Mouse (Mus musculus): ENCODE results near the gene Olfr467. TPM values are rescaled to one million over a fixed set of nuclear protein-coding genes. Genes with fewer than 3 reads are reported as not detected.
"Not testable (repeated sequence)": the region's sequence is repeated elsewhere in the genome, so short reads cannot be mapped to it uniquely, and the experiment has no call there.

Gene Olfr467
- polyA plus RNA-seq (2016; fragmentation: Nextera tagmentation; extraction: Ambion mirVana): not detected in 2 replicates

GRCm38 (mm10) chr7:107811963-107812362 is at the start of gene Olfr467:
TSS of gene Olfr467 (plus strand) at chr7:107812263.
- H3K4me2 ChIP-seq (replicated peaks): no peak within 1 kb of the TSS
- no peak for ATAC-seq (ENCODE audit: insufficient number of reproducible peaks, insufficient read depth, low FRiP score, low TSS enrichment)
- H3K4me1 ChIP-seq: no peaks in the 10 kb centered on the region
- H3K36me3 ChIP-seq: no peaks in the 10 kb centered on the region
- no peak within 1 kb of the TSS for H3K27ac ChIP-seq
- H3K4me3 ChIP-seq: no peak within 1 kb of the TSS
- H3K9me3 ChIP-seq: no peaks in the 10 kb centered on the region
- H3K27me3 ChIP-seq: no peaks in the 10 kb centered on the region
- no peak within 1 kb of the TSS for H3K9ac ChIP-seq

GRCm38 (mm10) chr7:107770812-107771211 is 41.3 kb upstream of the Olfr467 start:
- no peak overlapping the region for H3K4me3 ChIP-seq
- 65% methylated on average over 6 of the region's 6 CpGs for WGBS
- no peak overlapping the region for H3K9ac ChIP-seq
- no peak overlapping the region for H3K4me2 ChIP-seq (replicated peaks)
- H3K9me3 ChIP-seq: no peaks in the 10 kb centered on the region
- no peaks in the 10 kb centered on the region for H3K4me1 ChIP-seq
- no peak for ATAC-seq (ENCODE audit: insufficient number of reproducible peaks, insufficient read depth, low FRiP score, low TSS enrichment)
- H3K27ac ChIP-seq: no peak overlapping the region
- H3K27me3 ChIP-seq: no peaks in the 10 kb centered on the region
- no peaks in the 10 kb centered on the region for H3K36me3 ChIP-seq

- Histone ChIP-seq H3K9me3 (no peaks in the 10 kb centered on the region), H3K4me2 (replicated peaks) (no peak overlapping the region), H3K4me3 (no peak overlapping the region), H3K4me1 (no peaks in the 10 kb centered on the region), H3K9ac (no peak overlapping the region), H3K27ac (no peak overlapping the region), H3K36me3 (no peaks in the 10 kb centered on the region), H3K27me3 (no peaks in the 10 kb centered on the region)
- ATAC-seq (ENCODE audit: insufficient number of reproducible peaks, insufficient read depth, low FRiP score, low TSS enrichment): no peak
- 74% methylated on average over 1 of the region's 1 CpGs for WGBS
Observed at GRCm38 (mm10) chr7:107778216-107778615, 33.8 kb upstream of the Olfr467 start.

- no peak overlapping the region for H3K4me2 ChIP-seq (replicated peaks)
- H3K9ac ChIP-seq: no peak overlapping the region
- H3K9me3 ChIP-seq: no peaks in the 10 kb centered on the region
- H3K4me1 ChIP-seq: no peaks in the 10 kb centered on the region
- H3K27ac ChIP-seq: no peak overlapping the region
- H3K36me3 ChIP-seq: no peaks in the 10 kb centered on the region
- H3K27me3 ChIP-seq: no peaks in the 10 kb centered on the region
- ATAC-seq (ENCODE audit: insufficient number of reproducible peaks, insufficient read depth, low FRiP score, low TSS enrichment): no peak
- 42% methylated on average over 4 of the region's 4 CpGs for WGBS
- no peak overlapping the region for H3K4me3 ChIP-seq
Observed at GRCm38 (mm10) chr7:107779611-107780010, 32.5 kb upstream of the Olfr467 start.

GRCm38 (mm10) chr7:107787977-107788620 is 24.0 kb upstream of the Olfr467 start:
- Histone ChIP-seq H3K27me3 (no peaks in the 10 kb centered on the region), H3K9ac (no peak overlapping the region), H3K4me3 (no peak overlapping the region), H3K4me1 (no peaks in the 10 kb centered on the region), H3K36me3 (no peaks in the 10 kb centered on the region), H3K9me3 (no peaks in the 10 kb centered on the region), H3K27ac (no peak overlapping the region), H3K4me2 (replicated peaks) (no peak overlapping the region)
- WGBS: 60% methylated on average over 3 of the region's 3 CpGs
- no peak for ATAC-seq (ENCODE audit: insufficient number of reproducible peaks, insufficient read depth, low FRiP score, low TSS enrichment)

- ATAC-seq (ENCODE audit: insufficient number of reproducible peaks, insufficient read depth, low FRiP score, low TSS enrichment): no peak
- Histone ChIP-seq H3K27me3 (no peaks in the 10 kb centered on the region), H3K9ac (no peak overlapping the region), H3K27ac (no peak overlapping the region), H3K9me3 (no peaks in the 10 kb centered on the region), H3K36me3 (no peaks in the 10 kb centered on the region), H3K4me1 (no peaks in the 10 kb centered on the region), H3K4me3 (no peak overlapping the region), H3K4me2 (replicated peaks) (no peak overlapping the region)
- WGBS: 83% methylated on average over 2 of the region's 2 CpGs
Observed at GRCm38 (mm10) chr7:107796500-107796899, 15.6 kb upstream of the Olfr467 start.

GRCm38 (mm10) chr7:107801108-107801507 is 11.0 kb upstream of the Olfr467 start, which contains the start of gene Ovch2:
TSS of gene Ovch2 (minus strand) at chr7:107801208.
- Histone ChIP-seq H3K27ac (no peak within 1 kb of the TSS), H3K4me1 (no peaks in the 10 kb centered on the region), H3K9ac (no peak within 1 kb of the TSS), H3K4me2 (replicated peaks) (no peak within 1 kb of the TSS), H3K9me3 (no peaks in the 10 kb centered on the region), H3K36me3 (no peaks in the 10 kb centered on the region), H3K4me3 (no peak within 1 kb of the TSS), H3K27me3 (no peaks in the 10 kb centered on the region)
- 78% methylated on average over 2 of the region's 2 CpGs for WGBS
- no peak for ATAC-seq (ENCODE audit: insufficient number of reproducible peaks, insufficient read depth, low FRiP score, low TSS enrichment)

- no peaks in the 10 kb centered on the region for H3K9me3 ChIP-seq
- H3K27me3 ChIP-seq: no peaks in the 10 kb centered on the region
- peak; percentile 60; the same call in 1 of the 2 replicates for ATAC-seq (ENCODE audit: insufficient number of reproducible peaks, insufficient read depth, low FRiP score, low TSS enrichment)
- H3K4me3 ChIP-seq: no peak overlapping the region
- no peaks in the 10 kb centered on the region for H3K4me1 ChIP-seq
- H3K9ac ChIP-seq: no peak overlapping the region
- 0 out of 2 replicates have a peak overlapping the region, but pooled peaks have one; percentile 23 for H3K27ac ChIP-seq
- H3K4me2 ChIP-seq (replicated peaks): no peak overlapping the region
- no peaks in the 10 kb centered on the region for H3K36me3 ChIP-seq
- WGBS: 49% methylated on average over 3 of the region's 3 CpGs
Observed at GRCm38 (mm10) chr7:107802138-107802537, 9.9 kb upstream of the Olfr467 start.

- Histone ChIP-seq H3K4me2 (replicated peaks) (no peak overlapping the region), H3K27ac (no peak overlapping the region), H3K36me3 (no peaks in the 10 kb centered on the region), H3K4me1 (no peaks in the 10 kb centered on the region), H3K27me3 (no peaks in the 10 kb centered on the region), H3K9ac (no peak overlapping the region), H3K4me3 (no peak overlapping the region), H3K9me3 (no peaks in the 10 kb centered on the region)
- ATAC-seq (ENCODE audit: insufficient number of reproducible peaks, insufficient read depth, low FRiP score, low TSS enrichment): no peak
Observed at GRCm38 (mm10) chr7:107819442-107819841, 7.4 kb downstream of the Olfr467 start.

- H3K9me3 ChIP-seq, H3K4me3 ChIP-seq: not testable (repeated sequence)
Observed at GRCm38 (mm10) chr7:107823867-107824266, 11.8 kb downstream of the Olfr467 start.

GRCm38 (mm10) chr7:107825441-107825840 is 13.4 kb downstream of the Olfr467 start, which contains the start of gene Olfr469:
TSS of gene Olfr469 (minus strand) at chr7:107825541.
- not testable (repeated sequence) for ATAC-seq (ENCODE audit: insufficient number of reproducible peaks, insufficient read depth, low FRiP score, low TSS enrichment); H3K27ac ChIP-seq; H3K9ac ChIP-seq; H3K4me3 ChIP-seq; H3K36me3 ChIP-seq; H3K4me2 ChIP-seq (replicated peaks); H3K9me3 ChIP-seq; H3K4me1 ChIP-seq; H3K27me3 ChIP-seq

More at GRCm38 (mm10) chr7:107823867-107824266, 11.8 kb downstream of the Olfr467 start:
- ATAC-seq (ENCODE audit: insufficient number of reproducible peaks, insufficient read depth, low FRiP score, low TSS enrichment); H3K4me1 ChIP-seq; H3K27ac ChIP-seq; H3K27me3 ChIP-seq; H3K36me3 ChIP-seq; H3K4me2 ChIP-seq (replicated peaks); H3K9ac ChIP-seq: not testable (repeated sequence)
- WGBS: 69% methylated on average over 2 of the region's 2 CpGs

GRCm38 (mm10) chr7:107841719-107842118 is 29.7 kb downstream of the Olfr467 start:
- Histone ChIP-seq H3K27ac (no peak overlapping the region), H3K4me1 (no peaks in the 10 kb centered on the region), H3K4me2 (replicated peaks) (no peak overlapping the region), H3K9ac (no peak overlapping the region), H3K4me3 (no peak overlapping the region), H3K27me3 (no peaks in the 10 kb centered on the region), H3K36me3 (no peaks in the 10 kb centered on the region), H3K9me3 (no peaks in the 10 kb centered on the region)
- 77% methylated on average over 1 of the region's 1 CpGs for WGBS
- no peak for ATAC-seq (ENCODE audit: insufficient number of reproducible peaks, insufficient read depth, low FRiP score, low TSS enrichment)

Data from embryonic facial prominence, embryonic 12.5 days (tissue).